Mouse (Mus musculus) left cerebral cortex, postnatal 36 days (tissue): ENCODE results near the gene Cdkn1a. TPM values are rescaled to one million over a fixed set of nuclear protein-coding genes. Genes with fewer than 3 reads are reported as not detected.
"Not testable (repeated sequence)": the region's sequence is repeated elsewhere in the genome, so short reads cannot be mapped to it uniquely, and the experiment has no call there.

Experiments
- DNase-seq, 2 experiments: peaks; one replicate each; pipeline ENCODE4 v3.0.0; 2021 to 2022; ENCODE audit warnings: low spot score in 2 of 2, mixed read lengths in 1 of 2
- intact Hi-C: fragments of 180-260 bp; cut with DNase I; formaldehyde crosslinking; loops from one replicate; pipeline ENCODE4 v1.15.1; 2025
- total RNA-seq, 2 experiments: library from RNA; stranded (reverse); gene quantifications; 2 replicates each; pipeline ENCODE4 v1.2.3; 2021

The Cdkn1a gene
- total RNA-seq: 10 to 100 TPM; 27.0 to 40.0 TPM

GRCm38 (mm10) chr17:29090776-29091175 lies at the start of gene Cdkn1a:
TSS of gene Cdkn1a (plus strand) at chr17:29090976.
- no peak for DNase-seq
- intact Hi-C loops: no loop called here

GRCm38 (mm10) chr17:29041632-29042031 lies 49.1 kb upstream of the Cdkn1a start:
- DNase-seq, intact Hi-C loops: not testable (repeated sequence)

- intact Hi-C loops: no loop called here
- no peak for DNase-seq
These were observed 48.2 kb upstream of the Cdkn1a start for GRCm38 (mm10) chr17:29042569-29042968.

GRCm38 (mm10) chr17:29043583-29043982 lies 47.2 kb upstream of the Cdkn1a start:
- intact Hi-C loops: no loop called here
- no peak for DNase-seq

GRCm38 (mm10) chr17:29044146-29044924 lies 46.4 kb upstream of the Cdkn1a start:
- DNase-seq: no peak
- intact Hi-C loops: no loop called here

GRCm38 (mm10) chr17:29044925-29045319 lies 45.9 kb upstream of the Cdkn1a start:
- intact Hi-C loops: loop anchor here (5.0 kb wide), 1 partner anchor 202 kb away; no protein-coding TSS in a partner anchor
- DNase-seq: no peak

GRCm38 (mm10) chr17:29045741-29046530 lies 44.8 kb upstream of the Cdkn1a start:
- intact Hi-C loops: loop anchor here (5.0 kb wide), 1 partner anchor 201 kb away; no protein-coding TSS in a partner anchor

GRCm38 (mm10) chr17:29046863-29047262 lies 43.9 kb upstream of the Cdkn1a start:
- intact Hi-C loops: loop anchor here (5.0 kb wide), 1 partner anchor 200 kb away; no protein-coding TSS in a partner anchor
- DNase-seq: no peak

More at GRCm38 (mm10) chr17:29045741-29046530, 44.8 kb upstream of the Cdkn1a start:
- DNase-seq: no peak

- no peak for DNase-seq
- intact Hi-C loops: loop anchor here (2.0 to 5.0 kb wide), 2 partner anchors 123 to 199 kb away; no protein-coding TSS in a partner anchor
These were observed 42.9 kb upstream of the Cdkn1a start for GRCm38 (mm10) chr17:29047697-29048514.

- DNase-seq: peak; percentile 84 to 86
- intact Hi-C loops: loop anchor here (1.0 to 5.0 kb wide), 3 partner anchors 46 to 198 kb away; no protein-coding TSS in a partner anchor
These were observed 41.8 kb upstream of the Cdkn1a start for GRCm38 (mm10) chr17:29048748-29049507.

GRCm38 (mm10) chr17:29049508-29049889 lies 41.3 kb upstream of the Cdkn1a start:
- no peak for DNase-seq
- intact Hi-C loops: loop anchor here (1.0 to 5.0 kb wide), 3 partner anchors 46 to 198 kb away; no protein-coding TSS in a partner anchor

GRCm38 (mm10) chr17:29049923-29050322 lies 40.9 kb upstream of the Cdkn1a start:
- intact Hi-C loops: loop anchor here (1.0 to 5.0 kb wide), 3 partner anchors 45 to 197 kb away; no protein-coding TSS in a partner anchor
- no peak for DNase-seq

GRCm38 (mm10) chr17:29050791-29051190 lies 40.0 kb upstream of the Cdkn1a start:
- no peak for DNase-seq
- intact Hi-C loops: no loop called here

GRCm38 (mm10) chr17:29053067-29053466 lies 37.7 kb upstream of the Cdkn1a start:
- DNase-seq: no peak
- intact Hi-C loops: no loop called here

- intact Hi-C loops: no loop called here
- no peak for DNase-seq
These were observed 36.9 kb upstream of the Cdkn1a start for GRCm38 (mm10) chr17:29053841-29054240.

- intact Hi-C loops: no loop called here
- DNase-seq: no peak
These were observed 36.3 kb upstream of the Cdkn1a start for GRCm38 (mm10) chr17:29054429-29054828.

- DNase-seq: no peak
- intact Hi-C loops: loop anchor here (5.0 kb wide), 1 partner anchor 102 kb away; no protein-coding TSS in a partner anchor
These were observed 35.2 kb upstream of the Cdkn1a start for GRCm38 (mm10) chr17:29055586-29055985.

- intact Hi-C loops: loop anchor here (5.0 kb wide), 1 partner anchor 101 kb away; no protein-coding TSS in a partner anchor
- no peak for DNase-seq
These were observed 34.6 kb upstream of the Cdkn1a start for GRCm38 (mm10) chr17:29056207-29056606.
